Mouse (Mus musculus) testis, postnatal 14 days (tissue): Measurements from ENCODE around the gene Awat2.
A peak's percentile ranks its signal among the peaks of the same experiment; 100 is the strongest.
"Not testable (repeated sequence)": the region's sequence is repeated elsewhere in the genome, so short reads cannot be mapped to it uniquely, and the experiment has no call there.

Experiments
- DNase-seq: peaks from one replicate; pipeline ENCODE4 v3.0.0; 2021; ENCODE audit warnings: low spot score

Gene Awat2

GRCm38 (mm10) chrX:100442617-100443016 lies at the start of gene Awat2:
Gene Awat2 (minus strand): TSS chrX:100442717.
- not testable (repeated sequence) for DNase-seq

DNA sequence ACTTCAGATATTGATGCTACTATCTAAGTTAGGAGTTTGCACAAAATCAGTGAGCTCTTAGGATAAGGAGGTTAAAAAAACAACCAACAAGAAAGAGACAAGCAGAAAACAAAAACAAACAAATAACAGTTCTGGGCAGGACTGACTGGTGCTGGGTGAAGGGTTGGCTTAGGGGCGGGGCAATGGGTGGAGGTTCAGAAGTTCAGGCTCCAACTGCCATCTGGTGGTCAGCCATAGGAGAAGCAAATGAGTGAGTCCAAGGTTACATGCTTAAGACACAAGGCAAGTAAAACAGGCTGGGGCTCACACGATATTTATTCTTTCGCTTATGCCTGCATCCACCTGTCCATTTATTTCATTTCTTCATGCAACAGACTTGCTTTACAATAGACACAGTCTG lies 37.8 kb upstream of the Awat2 start:
- no peak for DNase-seq

GRCm38 (mm10) chrX:100475569-100476223 lies 33.2 kb upstream of the Awat2 start:
- no peak for DNase-seq

- no peak for DNase-seq
Observed at GRCm38 (mm10) chrX:100471491-100471890, 29.0 kb upstream of the Awat2 start.

DNA sequence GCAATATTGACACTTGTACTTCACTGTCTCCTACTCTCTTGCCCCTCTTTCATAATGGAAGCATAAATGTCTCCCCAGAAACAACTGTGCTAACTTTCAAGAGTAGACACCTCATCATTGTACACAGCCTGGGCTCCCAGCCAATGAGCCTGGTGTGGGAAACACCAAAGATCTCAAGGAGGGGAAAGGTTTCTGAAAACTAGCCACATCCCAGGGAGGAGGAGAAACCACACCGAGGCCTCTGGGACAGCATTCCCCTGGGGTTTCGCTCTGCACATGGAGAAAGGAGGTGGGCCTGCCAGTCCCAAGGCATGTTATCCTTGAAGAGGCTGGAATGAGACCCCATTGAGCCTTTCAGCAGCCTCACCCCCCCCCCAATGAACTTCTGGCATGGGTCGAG lies 27.6 kb upstream of the Awat2 start:
- no peak for DNase-seq

GRCm38 (mm10) chrX:100468047-100468446 lies 25.5 kb upstream of the Awat2 start:
- DNase-seq, result no peak

- no peak for DNase-seq
Observed at GRCm38 (mm10) chrX:100443532-100443931, 1.0 kb upstream of the Awat2 start.

- DNase-seq, result no peak
Observed at GRCm38 (mm10) chrX:100432311-100432710, 10.2 kb downstream of the Awat2 start.

DNA sequence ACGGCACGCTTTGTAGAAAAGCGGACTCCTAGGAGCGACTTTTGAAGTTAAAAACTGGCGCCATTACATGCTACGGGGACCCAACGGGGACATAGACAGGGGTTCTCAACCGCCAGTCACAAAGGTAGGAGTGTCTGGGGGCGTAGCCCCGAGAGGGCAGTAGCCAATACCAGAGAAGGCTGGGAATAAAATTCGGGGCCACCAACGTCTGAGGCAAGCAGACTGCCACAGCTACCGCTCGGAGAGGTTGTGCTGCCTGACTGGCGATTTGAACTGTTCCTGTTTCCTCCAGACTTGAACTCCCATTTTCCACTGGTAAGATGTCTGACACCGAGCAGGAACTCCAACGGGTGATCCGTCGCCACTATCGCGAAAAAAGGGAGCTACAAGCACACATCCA lies 13.8 kb downstream of the Awat2 start, which contains the start of gene Otud6a:
Gene Otud6a (plus strand): TSS at position 321 of the 400 bp plus-strand sequence.
- DNase-seq, result peak; percentile 82

- DNase-seq, result no peak
Observed at GRCm38 (mm10) chrX:100409245-100409644, 33.3 kb downstream of the Awat2 start.

DNA sequence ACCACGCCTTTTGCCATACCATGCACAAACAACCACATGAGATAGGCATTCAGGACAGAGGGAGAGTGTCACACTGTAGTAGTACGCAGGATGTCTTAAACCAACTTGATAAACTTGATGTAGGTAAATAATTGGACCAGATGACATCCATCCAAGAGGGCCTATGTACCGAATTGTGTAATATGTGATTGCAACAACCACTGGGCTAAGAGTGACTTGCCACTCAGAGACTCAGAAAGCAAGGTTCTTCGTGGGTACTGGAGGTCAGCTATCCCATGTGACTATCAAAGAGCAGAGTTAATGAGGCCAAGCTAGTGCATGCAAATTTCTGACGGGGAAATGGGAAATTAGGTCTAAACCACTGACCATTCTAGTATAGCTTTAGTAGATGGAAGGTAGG lies 40.9 kb downstream of the Awat2 start:
- DNase-seq, result no peak

- no peak for DNase-seq
Observed at GRCm38 (mm10) chrX:100400900-100401299, 41.6 kb downstream of the Awat2 start.

GRCm38 (mm10) chrX:100395026-100395425 lies 47.5 kb downstream of the Awat2 start:
- DNase-seq, result no peak

DNA sequence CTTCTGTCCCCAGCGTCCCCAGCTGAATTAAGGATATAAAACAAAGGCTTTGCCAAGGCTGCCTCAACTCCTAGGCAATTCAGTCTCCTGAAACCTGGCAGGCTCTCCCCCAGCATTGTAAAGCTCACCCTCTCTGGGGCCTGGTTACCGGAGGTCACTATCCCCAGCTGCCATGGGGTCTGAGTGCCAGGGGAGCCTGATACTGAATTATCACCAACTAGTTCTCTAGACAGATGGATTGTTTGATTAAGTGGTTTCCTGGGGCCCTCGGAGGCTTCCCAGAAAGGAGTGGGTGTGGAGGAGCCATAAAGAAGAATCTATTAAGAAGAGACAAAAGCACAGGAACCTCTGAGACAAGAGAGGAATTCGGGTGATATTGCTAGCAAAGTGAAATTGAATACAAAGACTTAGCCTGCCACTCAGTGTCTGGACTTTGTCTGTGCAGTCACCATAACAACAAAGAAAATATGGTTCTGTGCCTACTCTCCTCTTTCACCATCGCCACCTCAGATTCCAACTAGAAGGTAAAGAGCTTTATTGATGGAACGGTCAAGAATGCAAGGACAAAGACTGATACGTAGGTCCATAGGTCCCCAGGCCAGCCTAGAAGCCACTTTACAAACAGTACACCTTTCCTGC lies 48.2 kb downstream of the Awat2 start:
- no peak for DNase-seq

DNA sequence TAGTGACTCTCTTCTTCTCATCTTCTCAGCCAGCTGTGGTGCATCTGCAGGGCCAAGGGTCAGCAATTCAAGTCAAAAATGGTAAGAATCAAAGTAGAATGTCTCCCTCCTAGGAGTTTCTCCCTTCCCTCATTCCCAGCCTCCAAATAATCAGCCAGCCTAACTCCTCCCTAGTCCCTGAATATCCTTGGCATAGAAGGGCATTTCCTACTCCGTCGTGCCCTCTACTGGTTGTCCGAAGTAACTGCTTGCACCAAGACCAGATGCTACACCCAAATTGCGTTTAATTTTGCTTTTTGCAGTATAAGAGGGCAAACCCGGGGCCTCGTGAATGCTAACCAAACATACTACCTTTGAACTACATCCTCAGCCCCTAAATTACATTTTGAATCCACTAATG lies 50.2 kb downstream of the Awat2 start:
- DNase-seq, result no peak

DNA sequence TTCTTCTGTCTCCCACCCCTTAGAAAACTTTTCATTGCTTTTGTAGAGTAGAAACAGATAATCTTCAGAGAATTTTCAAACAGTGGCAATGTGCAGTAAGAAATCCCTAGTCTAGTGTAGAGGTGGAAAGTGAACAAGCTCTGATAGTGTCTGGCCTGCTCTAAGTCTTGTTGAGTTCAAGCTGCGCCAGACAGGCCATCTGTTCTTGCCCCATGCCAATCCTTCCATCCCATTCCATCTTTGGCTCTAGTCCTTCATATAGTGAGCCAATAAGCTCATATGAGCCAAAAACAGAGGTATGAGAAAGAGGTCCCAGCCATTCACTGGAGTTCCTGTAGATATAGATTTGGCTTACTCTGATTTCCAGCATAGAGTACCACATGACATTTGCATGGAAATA lies 52.6 kb downstream of the Awat2 start:
- DNase-seq, result no peak

DNA sequence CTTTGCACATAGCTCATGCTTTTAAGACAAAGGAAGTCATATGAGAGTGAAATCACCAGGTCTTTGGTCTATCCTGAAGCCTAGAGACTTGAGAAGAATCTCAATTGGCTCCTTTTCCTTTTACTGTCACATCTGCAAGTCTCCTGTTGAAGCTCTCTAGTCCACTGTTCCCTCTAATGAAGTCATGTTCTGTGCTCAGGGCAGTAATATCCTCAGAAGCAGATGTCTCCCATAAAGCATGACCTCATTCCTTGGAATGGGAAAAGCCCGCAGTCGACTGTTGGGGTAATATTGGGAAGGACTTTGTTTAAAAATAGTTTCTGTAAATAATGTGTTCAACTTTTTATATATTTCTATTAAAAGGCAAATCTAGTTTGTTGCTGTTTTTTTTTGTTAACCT lies 85.5 kb downstream of the Awat2 start:
- no peak for DNase-seq
